Mouse (Mus musculus): ENCODE measurements around the gene Naxe.

The Naxe gene

GRCm38 (mm10) chr3:88057902-88058696 is at the start of gene Naxe:
Gene Naxe (minus strand): TSS chr3:88058495.
- DNase-seq (ENCODE audit: low read depth): peak; percentile 83

- DNase-seq (ENCODE audit: low read depth): no peak
Measured at GRCm38 (mm10) chr3:88106126-88106525, 47.8 kb upstream of the Naxe start.

- DNase-seq (ENCODE audit: low read depth): no peak
Measured at GRCm38 (mm10) chr3:88102611-88103010, 44.3 kb upstream of the Naxe start.

GRCm38 (mm10) chr3:88102196-88102595 is 43.9 kb upstream of the Naxe start:
- DNase-seq (ENCODE audit: low read depth): no peak

GRCm38 (mm10) chr3:88101736-88102135 is 43.4 kb upstream of the Naxe start:
- no peak for DNase-seq (ENCODE audit: low read depth)

GRCm38 (mm10) chr3:88100251-88100650 is 42.0 kb upstream of the Naxe start:
- no peak for DNase-seq (ENCODE audit: low read depth)

GRCm38 (mm10) chr3:88097666-88098065 is 39.4 kb upstream of the Naxe start:
- no peak for DNase-seq (ENCODE audit: low read depth)

- DNase-seq (ENCODE audit: low read depth): no peak
Measured at GRCm38 (mm10) chr3:88094126-88094525, 35.8 kb upstream of the Naxe start.

- DNase-seq (ENCODE audit: low read depth): no peak
Measured at GRCm38 (mm10) chr3:88090616-88091015, 32.3 kb upstream of the Naxe start.

- no peak for DNase-seq (ENCODE audit: low read depth)
Measured at GRCm38 (mm10) chr3:88090106-88090505, 31.8 kb upstream of the Naxe start.

- DNase-seq (ENCODE audit: low read depth): no peak
Measured at GRCm38 (mm10) chr3:88087688-88088087, 29.4 kb upstream of the Naxe start.

GRCm38 (mm10) chr3:88085459-88085858 is 27.2 kb upstream of the Naxe start:
- DNase-seq (ENCODE audit: low read depth): no peak

GRCm38 (mm10) chr3:88084001-88084400 is 25.7 kb upstream of the Naxe start:
- DNase-seq (ENCODE audit: low read depth): no peak

GRCm38 (mm10) chr3:88082663-88083062 is 24.4 kb upstream of the Naxe start:
- peak; percentile 39 for DNase-seq (ENCODE audit: low read depth)

GRCm38 (mm10) chr3:88082224-88082618 is 23.9 kb upstream of the Naxe start:
- no peak for DNase-seq (ENCODE audit: low read depth)

- DNase-seq (ENCODE audit: low read depth): peak; percentile 78
Measured at GRCm38 (mm10) chr3:88081345-88082223, 23.3 kb upstream of the Naxe start, which contains the start of gene Iqgap3. Gene Iqgap3 (plus strand): TSS chr3:88081971.

- DNase-seq (ENCODE audit: low read depth): no peak
Measured at GRCm38 (mm10) chr3:88078204-88078603, 19.9 kb upstream of the Naxe start, which contains the start of gene Ttc24. Gene Ttc24 (minus strand): TSS chr3:88078304.

- DNase-seq (ENCODE audit: low read depth): no peak
Measured at GRCm38 (mm10) chr3:88077441-88077840, 19.1 kb upstream of the Naxe start.

- no peak for DNase-seq (ENCODE audit: low read depth)
Measured at GRCm38 (mm10) chr3:88074766-88075165, 16.5 kb upstream of the Naxe start.

- DNase-seq (ENCODE audit: low read depth): no peak
Measured at GRCm38 (mm10) chr3:88074351-88074750, 16.1 kb upstream of the Naxe start.

- no peak for DNase-seq (ENCODE audit: low read depth)
Measured at GRCm38 (mm10) chr3:88073631-88074030, 15.3 kb upstream of the Naxe start.

- peak; percentile 72 for DNase-seq (ENCODE audit: low read depth)
Measured at GRCm38 (mm10) chr3:88071783-88072182, 13.5 kb upstream of the Naxe start.

GRCm38 (mm10) chr3:88068386-88068785 is 10.1 kb upstream of the Naxe start:
- DNase-seq (ENCODE audit: low read depth): no peak

All from c-Kit-positive CD71-positive TER-119-negative erythroid progenitor cells, embryonic 14.5 days (primary cell).